Mouse (Mus musculus) intestine, embryonic 15.5 days (tissue): ENCODE data around the gene Rmnd1. TPM values are rescaled to one million over a fixed set of nuclear protein-coding genes. Genes with fewer than 3 reads are reported as not detected.
A peak's percentile ranks its signal among the peaks of the same experiment; 100 is the strongest.

Source experiments
- ATAC-seq: fragments of 200-750 bp; cut with Nextera tagmentation; 2 replicates; pipeline ENCODE4 v1.8.0; 2017; ENCODE audit warnings: moderate TSS enrichment, moderate library complexity
- H3K27ac ChIP-seq: fragments of 300-500 bp; sonication (generic); 2 replicates; pipeline ENCODE4 v1.5.1; 2015; ENCODE audit warnings: mild to moderate bottlenecking, inconsistent platforms
- H3K27me3 ChIP-seq: fragments of 300-500 bp; sonication (generic); replicated peaks from 2 replicates; pipeline ENCODE4 v1.6.1; 2015; ENCODE audit warnings: inconsistent platforms
- H3K36me3 ChIP-seq: fragments of 300-500 bp; sonication (generic); 2 replicates; pipeline ENCODE4 v1.6.1; 2015; ENCODE audit warnings: inconsistent platforms
- H3K4me1 ChIP-seq: fragments of 300-500 bp; sonication (generic); replicated peaks from 2 replicates; pipeline ENCODE4 v1.6.1; 2015; ENCODE audit warnings: inconsistent platforms
- H3K4me2 ChIP-seq: fragments of 300-500 bp; sonication (generic); replicated peaks from 2 replicates; pipeline ENCODE4 v1.6.1; 2015; ENCODE audit warnings: mild to moderate bottlenecking, inconsistent platforms
- H3K4me3 ChIP-seq: fragments of 300-500 bp; sonication (generic); replicated peaks from 2 replicates; pipeline ENCODE4 v1.5.1; 2015; ENCODE audit warnings: inconsistent platforms
- H3K9ac ChIP-seq: fragments of 300-500 bp; sonication (generic); 2 replicates; pipeline ENCODE4 v1.6.1; 2015; ENCODE audit warnings: inconsistent platforms
- H3K9me3 ChIP-seq: fragments of 300-500 bp; sonication (generic); 2 replicates; pipeline ENCODE4 v1.6.1; 2016; ENCODE audit warnings: inconsistent platforms
- WGBS: fragments of 180-500 bp; shearing (Covaris S2); methylation state at CpG from one replicate; pipeline ENCODE4 v1.1.7; 2015; 5-methylcytosine and 5-hydroxymethylcytosine counted together
- polyA plus RNA-seq: library from polyadenylated mRNA; unstranded; fragments of >200 nt; fragmentation: Nextera tagmentation; extraction: Ambion mirVana; gene quantifications from 2 replicates; pipeline ENCODE4 v1.2.1, GENCODE M21; 2015

The Rmnd1 gene
- polyA plus RNA-seq, 1 experiment from 2014 or later: 44.9 TPM

DNA sequence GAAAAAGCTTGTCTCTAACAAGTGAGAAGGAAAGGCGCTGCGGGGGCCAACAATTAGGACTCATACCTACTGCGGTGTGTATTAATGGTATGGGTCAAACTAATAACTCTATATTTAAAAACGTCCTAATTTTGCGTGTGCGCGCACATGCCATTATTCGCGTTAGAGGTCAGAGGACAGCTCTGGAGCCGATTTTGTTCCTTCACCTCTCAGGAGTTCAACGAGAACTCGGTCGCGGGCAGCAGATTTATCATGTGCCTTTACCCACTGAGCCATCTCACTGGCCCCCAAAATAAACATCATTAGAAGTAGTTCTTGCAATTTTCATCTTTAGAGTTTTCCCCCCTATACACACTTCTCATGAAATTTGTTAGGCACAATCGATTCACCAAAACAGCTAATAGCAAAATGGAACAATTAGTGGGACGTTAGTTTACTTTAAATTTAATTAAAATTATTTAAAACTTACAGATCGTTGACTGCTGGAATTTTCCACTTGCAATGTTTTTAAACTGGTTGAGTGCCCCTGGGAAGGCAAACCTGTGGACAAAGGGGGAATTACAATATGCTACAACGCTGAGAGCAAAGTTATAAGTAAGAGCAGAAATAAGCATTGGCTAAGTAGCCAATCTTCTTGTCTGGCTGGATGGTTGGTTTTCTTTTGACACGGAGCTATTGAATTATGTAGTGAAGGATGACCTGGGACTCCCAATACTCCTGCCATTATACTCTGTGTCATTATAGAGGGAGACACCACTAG is 988 bp upstream of the Rmnd1 start:
- Histone ChIP-seq H3K36me3 (no peaks in the 10 kb centered on the region), H3K27ac (peak overlapping the region; percentile 87), H3K27me3 (no peaks in the 10 kb centered on the region), H3K4me2 (peak overlapping the region; percentile 67), H3K9ac (peak overlapping the region; percentile 64), H3K9me3 (no peaks in the 10 kb centered on the region), H3K4me3 (peak overlapping the region; percentile 65), H3K4me1 (peaks cover 4% of the 10 kb centered on the region)
- 7% methylated on average over 19 of the region's 19 CpGs for WGBS
- ATAC-seq: no peak

GRCm38 (mm10) chr10:4431746-4432122 is 454 bp downstream of the Rmnd1 start:
- Histone ChIP-seq H3K27me3 (no peaks in the 10 kb centered on the region), H3K4me2 (peak overlapping the region; percentile 67), H3K9me3 (no peaks in the 10 kb centered on the region), H3K36me3 (no peaks in the 10 kb centered on the region), H3K4me3 (peak overlapping the region; percentile 62), H3K4me1 (peaks cover 4% of the 10 kb centered on the region), H3K9ac (peak overlapping the region; percentile 76), H3K27ac (0 out of 2 replicates have a peak overlapping the region, but pooled peaks have one; percentile 44)
- no peak; the same call in 1 of the 2 replicates for ATAC-seq
- WGBS: 9% methylated on average over 5 of the region's 5 CpGs

- Histone ChIP-seq H3K27me3 (no peaks in the 10 kb centered on the region), H3K4me3 (no peak overlapping the region), H3K9ac (peak overlapping the region; percentile 3; the same call in 1 of the 2 replicates), H3K4me1 (peaks cover 4% of the 10 kb centered on the region), H3K4me2 (peak overlapping the region; percentile 67), H3K27ac (no peak overlapping the region), H3K9me3 (no peaks in the 10 kb centered on the region), H3K36me3 (peaks cover under 1% of the 10 kb centered on the region; the same call in 1 of the 2 replicates)
- WGBS: 83% methylated on average over 3 of the region's 3 CpGs
- ATAC-seq: no peak
Observed at GRCm38 (mm10) chr10:4430826-4431225, 1.4 kb downstream of the Rmnd1 start.

- peaks cover 4% of the 10 kb centered on the region; the same call in 1 of the 2 replicates for H3K36me3 ChIP-seq
- no peaks in the 10 kb centered on the region for H3K27me3 ChIP-seq
- no peak overlapping the region for H3K4me3 ChIP-seq
- H3K9me3 ChIP-seq: no peaks in the 10 kb centered on the region
- H3K4me2 ChIP-seq: 0 out of 2 replicates have a peak overlapping the region, but pooled peaks have one; percentile 67
- H3K27ac ChIP-seq: no peak overlapping the region
- WGBS: 86% methylated on average over 8 of the region's 8 CpGs
- ATAC-seq: no peak
- H3K4me1 ChIP-seq: peaks cover 4% of the 10 kb centered on the region
- no peak overlapping the region for H3K9ac ChIP-seq
Observed at GRCm38 (mm10) chr10:4430399-4430798, 1.8 kb downstream of the Rmnd1 start.

DNA sequence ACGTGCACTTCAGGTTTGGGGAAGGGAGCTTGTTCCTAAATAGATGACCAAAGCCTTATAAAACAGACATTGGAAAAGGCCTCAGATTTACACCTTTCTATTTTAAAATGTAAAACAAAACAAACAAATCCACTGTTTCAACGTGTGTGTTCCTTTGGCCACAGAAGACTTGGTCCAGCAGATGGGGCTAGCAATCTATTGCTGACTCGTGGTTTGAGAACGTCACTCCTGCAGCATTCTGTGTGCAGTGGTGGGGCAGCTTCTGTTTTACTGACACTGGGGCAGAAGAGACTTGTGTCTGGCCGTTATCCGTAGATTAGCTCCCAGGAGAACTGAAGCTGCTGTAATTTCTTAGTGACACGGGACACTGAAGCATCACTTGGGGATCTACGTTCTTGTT is 6.9 kb downstream of the Rmnd1 start:
- Histone ChIP-seq H3K4me2 (no peak overlapping the region), H3K9me3 (no peaks in the 10 kb centered on the region), H3K4me3 (no peak overlapping the region), H3K27ac (no peak overlapping the region), H3K9ac (no peak overlapping the region), H3K27me3 (no peaks in the 10 kb centered on the region), H3K36me3 (peaks cover 16% of the 10 kb centered on the region; the same call in 1 of the 2 replicates), H3K4me1 (no peaks in the 10 kb centered on the region)
- no peak for ATAC-seq
- 73% methylated on average over 8 of the region's 8 CpGs for WGBS

DNA sequence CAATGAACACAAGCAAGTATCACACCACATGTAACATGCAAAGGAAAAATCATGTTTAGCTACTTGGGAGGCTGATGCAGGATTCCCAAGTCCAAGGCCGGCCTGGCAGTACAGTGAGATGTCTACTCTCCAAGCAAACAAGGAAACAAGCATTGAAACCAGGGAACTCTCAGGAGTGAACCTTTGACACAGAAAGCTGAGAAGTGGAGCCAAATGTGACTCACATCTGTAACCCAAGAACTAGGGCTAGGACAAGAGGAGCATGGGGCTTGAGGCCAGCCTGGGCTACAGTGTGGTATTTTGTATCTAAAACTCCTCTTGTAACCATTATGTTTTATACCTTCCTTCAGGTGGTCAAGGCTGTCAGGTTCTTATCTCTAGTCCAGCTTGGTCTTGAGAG is 25.0 kb downstream of the Rmnd1 start:
- Histone ChIP-seq H3K9me3 (no peaks in the 10 kb centered on the region), H3K4me2 (no peak overlapping the region), H3K36me3 (peaks cover 21% of the 10 kb centered on the region), H3K27me3 (no peaks in the 10 kb centered on the region), H3K4me3 (no peak overlapping the region), H3K27ac (no peak overlapping the region), H3K4me1 (no peaks in the 10 kb centered on the region), H3K9ac (no peak overlapping the region)
- WGBS: 89% methylated on average over 1 of the region's 1 CpGs
- no peak for ATAC-seq

DNA sequence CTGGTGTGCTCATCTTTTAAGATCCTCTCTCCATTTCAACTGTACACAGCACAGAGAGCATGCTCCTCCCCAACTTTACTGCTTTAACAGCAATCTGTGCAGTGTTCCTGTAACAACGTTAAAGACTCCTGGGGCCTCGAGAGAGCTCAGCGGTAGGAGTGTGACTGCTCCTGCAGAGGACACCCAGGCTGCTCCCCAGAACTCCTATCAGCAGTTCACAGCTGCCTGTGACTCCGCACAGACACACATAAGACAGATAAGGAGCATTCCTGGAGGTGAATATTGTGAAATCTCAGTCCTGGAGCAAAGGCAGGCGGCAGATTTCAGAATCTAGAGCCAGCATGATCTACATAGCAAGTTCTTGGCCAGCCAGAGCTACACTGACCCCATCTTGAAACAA is 26.7 kb downstream of the Rmnd1 start:
- H3K27me3 ChIP-seq: no peaks in the 10 kb centered on the region
- no peak overlapping the region for H3K4me3 ChIP-seq
- no peak overlapping the region for H3K27ac ChIP-seq
- ATAC-seq: peak; percentile 84
- no peaks in the 10 kb centered on the region for H3K4me1 ChIP-seq
- no peak overlapping the region for H3K4me2 ChIP-seq
- 66% methylated on average over 5 of the region's 5 CpGs for WGBS
- no peaks in the 10 kb centered on the region for H3K9me3 ChIP-seq
- H3K36me3 ChIP-seq: peaks cover 23% of the 10 kb centered on the region
- no peak overlapping the region for H3K9ac ChIP-seq

- Histone ChIP-seq H3K4me2 (no peak overlapping the region), H3K4me1 (no peaks in the 10 kb centered on the region), H3K9ac (no peak overlapping the region), H3K27ac (no peak overlapping the region), H3K9me3 (no peaks in the 10 kb centered on the region), H3K4me3 (no peak overlapping the region), H3K36me3 (peaks cover 19% of the 10 kb centered on the region), H3K27me3 (no peaks in the 10 kb centered on the region)
- peak; percentile 37 for ATAC-seq
- WGBS: 57% methylated on average over 5 of the region's 5 CpGs
Observed at GRCm38 (mm10) chr10:4404895-4405491, 27.2 kb downstream of the Rmnd1 start.

GRCm38 (mm10) chr10:4398058-4398457 is 34.1 kb downstream of the Rmnd1 start:
- no peak overlapping the region for H3K4me3 ChIP-seq
- WGBS: 81% methylated on average over 5 of the region's 5 CpGs
- no peaks in the 10 kb centered on the region for H3K27me3 ChIP-seq
- ATAC-seq: no peak
- H3K36me3 ChIP-seq: peaks cover 16% of the 10 kb centered on the region
- 0 out of 2 replicates have a peak, but pooled peaks cover 2% of the 10 kb centered on the region for H3K4me1 ChIP-seq
- H3K4me2 ChIP-seq: no peak overlapping the region
- H3K27ac ChIP-seq: no peak overlapping the region
- no peak overlapping the region for H3K9ac ChIP-seq
- H3K9me3 ChIP-seq: no peaks in the 10 kb centered on the region

- 80% methylated on average over 3 of the region's 3 CpGs for WGBS
- Histone ChIP-seq H3K4me1 (peaks cover 11% of the 10 kb centered on the region; the same call in 1 of the 2 replicates), H3K27me3 (no peaks in the 10 kb centered on the region), H3K4me2 (no peak overlapping the region), H3K9ac (no peak overlapping the region), H3K27ac (no peak overlapping the region), H3K4me3 (no peak overlapping the region), H3K36me3 (peaks cover 12% of the 10 kb centered on the region), H3K9me3 (no peaks in the 10 kb centered on the region)
- no peak for ATAC-seq
Observed at GRCm38 (mm10) chr10:4395321-4395720, 36.9 kb downstream of the Rmnd1 start.

DNA sequence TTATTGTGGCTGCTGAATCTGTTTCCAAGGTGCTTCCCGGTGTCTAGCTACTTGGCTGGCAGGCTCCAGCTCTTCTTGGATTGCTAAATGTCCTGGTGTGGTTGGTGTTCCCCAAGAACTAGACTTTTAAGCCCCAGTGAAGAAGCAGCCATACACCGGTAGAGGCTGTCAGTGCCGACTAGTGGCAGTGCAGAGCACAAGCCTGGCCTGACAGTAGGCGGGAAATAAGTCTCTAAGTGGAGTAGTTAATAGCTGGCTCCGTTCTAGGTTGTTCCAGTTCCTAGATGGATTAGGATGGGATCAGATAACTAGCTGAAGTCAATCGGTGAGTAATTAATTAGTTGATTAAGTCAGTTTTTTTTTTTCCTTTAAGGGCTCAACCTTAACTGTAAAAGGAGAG is 40.3 kb downstream of the Rmnd1 start:
- peaks cover 6% of the 10 kb centered on the region for H3K36me3 ChIP-seq
- peaks cover 19% of the 10 kb centered on the region for H3K4me1 ChIP-seq
- no peak overlapping the region for H3K4me2 ChIP-seq
- no peak for ATAC-seq
- no peak overlapping the region for H3K27ac ChIP-seq
- no peak overlapping the region for H3K4me3 ChIP-seq
- H3K27me3 ChIP-seq: no peaks in the 10 kb centered on the region
- H3K9me3 ChIP-seq: no peaks in the 10 kb centered on the region
- no peak overlapping the region for H3K9ac ChIP-seq
- 43% methylated on average over 6 of the region's 6 CpGs for WGBS

GRCm38 (mm10) chr10:4391076-4391475 is 41.1 kb downstream of the Rmnd1 start:
- 60% methylated on average over 5 of the region's 5 CpGs for WGBS
- no peak overlapping the region for H3K27ac ChIP-seq
- H3K4me2 ChIP-seq: no peak overlapping the region
- H3K27me3 ChIP-seq: no peaks in the 10 kb centered on the region
- no peak for ATAC-seq
- H3K4me3 ChIP-seq: no peak overlapping the region
- H3K9me3 ChIP-seq: no peaks in the 10 kb centered on the region
- H3K4me1 ChIP-seq: peaks cover 19% of the 10 kb centered on the region
- no peak overlapping the region for H3K9ac ChIP-seq
- peaks cover 4% of the 10 kb centered on the region for H3K36me3 ChIP-seq
